Mouse (Mus musculus) C3H10T1/2 (cell line): Measurements from ENCODE around the gene Robo3. TPM values are rescaled to one million over a fixed set of nuclear protein-coding genes. Genes with fewer than 3 reads are reported as not detected.

ENCODE experiments used
- polyA plus RNA-seq, 2 experiments: library from polyadenylated mRNA; unstranded; fragments of >200 nt; fragmentation: generic; extraction: Trizol; gene quantifications; one replicate each; pipeline ENCODE4 v1.2.1; 2012; ENCODE audit warnings: missing spikeins in 2 of 2

The Robo3 gene
- polyA plus RNA-seq, result under 1 TPM; 0.04 to 0.28 TPM

DNA sequence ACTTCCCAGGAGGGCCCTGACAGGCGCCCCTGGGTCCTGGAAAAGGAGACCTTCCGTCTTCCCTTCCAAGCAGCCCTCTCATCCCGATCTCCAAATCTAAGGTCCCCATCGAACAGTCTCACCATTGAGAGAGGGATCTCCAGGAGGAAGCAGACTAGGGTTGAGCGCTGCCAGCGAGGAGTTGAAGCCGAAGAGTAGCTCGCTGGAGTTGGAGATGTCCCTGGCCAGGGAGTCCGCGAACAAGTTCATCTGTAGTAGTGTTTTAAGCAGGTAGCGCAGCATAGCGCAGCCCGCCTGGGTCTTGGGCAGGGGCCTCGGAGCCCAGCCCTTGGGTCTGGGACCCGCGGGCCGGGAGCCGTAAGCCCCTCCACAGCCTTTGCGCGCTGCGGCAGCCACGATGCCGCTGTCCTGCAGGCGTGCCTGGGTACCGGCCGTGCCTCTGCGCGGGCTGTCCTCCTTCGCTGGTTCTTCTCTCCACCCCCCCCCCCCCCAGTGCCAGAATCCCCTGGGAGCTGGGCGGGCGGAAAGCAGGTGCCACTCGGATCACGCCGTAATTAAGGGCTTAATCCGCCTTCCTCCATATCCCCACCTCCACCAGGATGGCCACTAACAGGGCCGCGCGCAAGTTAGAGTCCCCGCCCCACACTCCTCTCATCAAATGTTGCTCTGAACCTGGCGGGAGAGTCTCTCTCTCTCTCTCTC, at the start of gene Robo3:
Gene Robo3 (minus strand): TSS at position 527 of the 702 bp plus-strand sequence.

DNA sequence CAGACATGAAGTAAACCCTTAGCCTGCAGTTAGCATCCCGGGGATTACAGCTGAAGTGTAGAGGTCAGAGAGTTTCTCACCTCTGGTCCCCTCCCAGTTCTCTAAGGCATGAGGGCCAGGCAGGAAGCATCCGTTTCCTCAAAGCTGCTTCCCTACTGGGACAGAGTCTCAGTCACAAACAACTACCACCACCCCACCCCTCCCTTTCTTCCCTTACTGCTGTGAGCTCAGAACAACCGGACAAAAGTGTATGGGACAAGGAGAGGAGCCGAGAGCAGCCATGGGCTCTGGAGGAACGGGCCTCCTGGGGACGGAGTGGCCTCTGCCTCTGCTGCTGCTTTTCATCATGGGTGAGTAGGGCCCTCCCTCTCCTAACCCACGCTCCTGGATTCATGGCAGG, 31.2 kb downstream of the Robo3 start, which contains the start of gene Robo4:
Gene Robo4 (plus strand): TSS at position 96 of the 400 bp plus-strand sequence.

DNA sequence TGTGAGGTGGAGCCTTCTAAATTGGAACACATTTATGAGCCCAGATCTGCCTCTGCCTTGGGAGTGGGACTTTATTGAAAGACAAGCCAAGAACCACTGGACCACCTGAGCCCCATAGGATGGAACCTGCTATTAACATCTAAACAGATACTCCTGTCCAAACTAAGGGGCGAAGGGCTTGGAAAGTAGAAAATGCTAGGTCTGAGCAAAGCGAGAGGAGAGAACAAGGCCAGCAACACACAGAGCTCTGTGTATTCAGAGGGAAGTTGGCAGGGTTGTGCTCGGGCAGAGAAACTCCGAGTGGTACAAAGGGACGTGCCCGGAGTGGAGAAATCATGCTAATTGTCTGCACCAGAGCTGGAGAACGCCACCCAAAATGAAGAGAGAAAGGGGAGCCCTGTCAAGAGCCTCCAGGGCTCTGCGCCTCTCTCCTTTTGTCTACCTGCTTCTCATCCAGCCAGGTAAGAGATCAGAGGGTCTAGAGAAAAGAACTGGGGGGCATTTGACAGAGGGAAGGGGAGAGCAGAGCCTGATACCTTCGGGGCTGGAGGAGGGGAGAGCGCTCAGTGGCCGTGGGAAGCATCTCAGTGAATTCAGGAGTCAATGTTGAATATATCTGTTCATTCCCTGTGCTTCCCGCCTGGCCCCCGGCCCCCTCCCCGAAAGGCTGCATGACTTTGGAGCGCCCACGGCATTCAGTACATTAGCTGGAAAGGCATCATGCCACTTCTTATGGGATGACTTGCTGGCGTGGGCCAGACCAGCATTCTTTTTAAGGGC, 65.6 kb downstream of the Robo3 start, which contains the start of gene Hepacam:
Gene Hepacam (plus strand): TSS at position 51 of the 780 bp plus-strand sequence.

Other genes starting within 250 kb of the Robo3 start
- 10 to 100 TPM in 1 of 2 experiments, 1 to 10 TPM in 1; 1.6 to 13.5 TPM for gene Tmem218, start 225.0 kb downstream of the Robo3 start, polyA plus RNA-seq
- under 1 TPM; 0.35 to 0.39 TPM for gene Slc37a2, start 177.5 kb downstream of the Robo3 start, polyA plus RNA-seq
- under 1 TPM; 0.12 to 0.51 TPM for gene Ccdc15, start 84.8 kb downstream of the Robo3 start, polyA plus RNA-seq
- not detected for gene Hepacam, start 65.9 kb downstream of the Robo3 start, polyA plus RNA-seq
- gene Robo4, start 31.3 kb downstream of the Robo3 start, polyA plus RNA-seq, result not detected
- gene Msantd2, start 56.1 kb upstream of the Robo3 start, polyA plus RNA-seq, result 1 to 10 TPM in 1 of 2 experiments, under 1 TPM in 1; 0.94 to 7.4 TPM
- gene Esam, start 94.8 kb upstream of the Robo3 start, polyA plus RNA-seq, result under 1 TPM; 0.01 to 0.08 TPM
- gene Vsig2, start 106.0 kb upstream of the Robo3 start, polyA plus RNA-seq, result not detected
- gene Nrgn, start 119.7 kb upstream of the Robo3 start, polyA plus RNA-seq, result under 1 TPM; 0.14 to 0.67 TPM
- 10 to 100 TPM in 1 of 2 experiments, under 1 TPM in 1; 0.94 to 11.9 TPM for gene Siae, start 122.5 kb upstream of the Robo3 start, polyA plus RNA-seq
- gene Spa17, start 180.5 kb upstream of the Robo3 start, polyA plus RNA-seq, result 1 to 10 TPM; 2.4 to 9.2 TPM
- 100 to 1,000 TPM in 1 of 2 experiments, 10 to 100 TPM in 1; 80.8 to 129 TPM for gene Tbrg1, start 224.1 kb upstream of the Robo3 start, polyA plus RNA-seq
- gene Panx3, start 236.0 kb upstream of the Robo3 start, polyA plus RNA-seq, result under 1 TPM in 1 of 2 experiments, not detected in 1; 0.02 TPM